Mouse (Mus musculus): ENCODE results near the gene Hoxd11. TPM values are rescaled to one million over a fixed set of nuclear protein-coding genes. Genes with fewer than 3 reads are reported as not detected.
A peak's percentile ranks its signal among the peaks of the same experiment; 100 is the strongest.

The Hoxd11 gene
- polyA plus RNA-seq, 1 experiment: 2.8 TPM

DNA sequence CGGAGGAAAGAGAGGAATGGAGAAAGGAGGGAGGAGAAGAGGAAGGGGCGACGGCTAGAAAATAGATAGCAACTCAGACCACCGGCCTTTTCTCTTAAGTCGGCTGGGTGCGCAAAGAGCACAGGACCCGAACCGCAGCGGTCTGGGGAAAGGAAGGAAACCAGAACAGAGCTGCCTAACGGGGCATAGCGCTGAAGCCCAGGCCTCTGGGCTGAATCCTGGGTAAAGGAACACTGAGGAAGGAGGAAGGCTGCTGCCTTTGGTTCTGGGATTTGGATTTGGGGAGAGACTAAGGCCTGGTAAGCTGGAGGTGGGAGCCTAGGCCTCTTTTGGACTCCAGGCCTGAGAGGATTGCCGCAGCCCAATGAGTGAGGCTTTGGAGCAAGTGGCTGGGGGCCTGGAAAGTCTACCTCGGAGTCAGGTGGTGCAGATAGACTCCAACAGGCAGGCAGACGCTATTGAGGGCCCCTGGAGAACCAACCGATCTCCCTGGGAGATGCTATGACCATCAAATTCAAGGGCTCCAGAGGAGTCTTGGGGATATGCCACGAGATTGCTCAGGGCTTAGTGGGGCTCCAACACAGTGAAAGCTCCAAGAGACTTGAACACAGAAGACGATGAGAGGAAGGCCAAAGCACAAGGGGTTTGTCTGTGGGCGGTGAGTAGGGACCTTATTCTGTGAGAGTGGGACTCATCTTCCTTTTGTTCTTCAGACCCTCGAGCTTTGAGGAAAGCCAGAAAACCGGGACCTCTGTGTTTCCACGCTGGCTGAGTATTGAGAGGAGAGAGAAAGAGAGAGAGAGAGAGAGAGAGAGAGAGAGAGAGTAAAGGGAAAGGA is 1.4 kb downstream of the Hoxd11 start:
- H3K27ac ChIP-seq (ENCODE audit: insufficient read depth, low read length): peak overlapping the region; percentile 0; the same call in 1 of the 2 replicates
- no peaks in the 10 kb centered on the region for H3K4me1 ChIP-seq (ENCODE audit: control insufficient read depth, insufficient read depth, low read length)
- H3K4me3 ChIP-seq (ENCODE audit: insufficient read depth, low read length): peak overlapping the region; percentile 24
- TF ChIP-seq POLR2A (IDR thresholded peaks at IDR 0.05; ENCODE audit: low read depth, low read length) (no peak), CTCF (IDR thresholded peaks at IDR 0.05; ENCODE audit: borderline replicate concordance, insufficient read depth, low read length) (no peak)

DNA sequence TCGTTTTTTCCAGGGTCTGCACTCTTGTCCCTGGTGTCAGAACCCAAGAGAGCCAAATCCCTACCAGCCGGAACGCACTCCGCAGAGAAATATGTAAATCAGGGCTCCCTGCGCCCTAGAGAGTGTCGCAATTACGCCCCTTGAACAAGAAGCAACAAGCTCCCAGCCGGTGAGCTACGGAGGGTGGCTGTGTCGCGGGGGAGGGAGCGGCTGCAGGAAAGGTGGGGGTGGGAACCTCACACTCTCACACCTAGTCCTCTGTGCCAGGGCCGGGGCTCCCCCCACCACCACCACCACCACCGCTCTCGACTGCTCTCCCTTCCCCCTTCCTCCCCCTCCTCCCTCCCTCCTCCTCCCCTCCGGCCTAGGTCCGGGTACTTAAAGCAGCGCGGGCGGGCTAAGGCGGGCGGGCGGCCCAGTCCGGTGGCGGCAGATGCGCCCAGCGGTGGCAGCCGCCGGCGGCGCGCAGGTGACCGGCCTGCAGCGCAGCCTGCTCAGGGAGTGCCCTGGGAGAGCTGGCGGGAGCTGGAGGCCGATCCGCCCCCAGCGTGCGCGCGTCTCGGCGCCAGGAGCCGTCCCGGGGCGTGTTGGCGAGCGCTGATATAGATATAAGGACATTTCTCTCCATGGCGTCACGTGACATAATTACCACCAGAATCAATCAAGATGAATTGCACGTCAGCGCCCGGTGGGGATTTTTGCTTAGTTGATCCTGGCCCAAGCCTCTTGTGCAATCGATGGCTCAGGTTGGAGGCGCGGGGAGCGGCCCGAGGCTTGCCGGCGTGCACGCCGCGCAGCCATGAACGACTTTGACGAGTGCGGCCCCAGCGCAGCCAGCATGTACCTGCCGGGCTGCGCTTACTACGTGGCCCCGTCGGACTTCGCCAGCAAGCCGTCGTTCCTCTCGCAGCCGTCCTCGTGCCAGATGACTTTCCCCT is 2.5 kb downstream of the Hoxd11 start:
- TF ChIP-seq CTCF (IDR thresholded peaks at IDR 0.05; ENCODE audit: borderline replicate concordance, insufficient read depth, low read length) (no peak), POLR2A (IDR thresholded peaks at IDR 0.05; ENCODE audit: low read depth, low read length) (no peak)
- peak overlapping the region; percentile 0; the same call in 1 of the 2 replicates for H3K27ac ChIP-seq (ENCODE audit: insufficient read depth, low read length)
- H3K4me1 ChIP-seq (ENCODE audit: control insufficient read depth, insufficient read depth, low read length): no peaks in the 10 kb centered on the region
- H3K4me3 ChIP-seq (ENCODE audit: insufficient read depth, low read length): peak overlapping the region; percentile 13

DNA sequence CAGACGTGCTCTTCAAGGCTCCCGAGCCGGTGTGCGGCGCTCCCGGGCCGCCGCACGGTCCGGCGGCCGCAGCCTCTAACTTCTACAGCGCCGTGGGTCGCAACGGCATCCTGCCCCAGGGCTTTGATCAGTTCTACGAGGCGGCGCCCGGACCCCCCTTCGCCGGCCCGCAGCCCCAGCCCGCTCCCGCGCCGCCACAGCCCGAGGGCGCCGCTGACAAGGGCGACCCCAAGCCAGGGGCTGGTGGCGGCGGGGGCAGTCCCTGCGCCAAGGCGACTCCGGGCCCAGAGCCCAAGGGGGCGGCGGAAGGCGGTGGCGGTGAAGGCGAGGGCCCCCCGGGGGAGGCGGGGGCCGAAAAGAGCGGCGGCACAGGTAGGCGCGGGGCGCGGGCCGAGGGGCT is 3.4 kb downstream of the Hoxd11 start:
- TF ChIP-seq POLR2A (IDR thresholded peaks at IDR 0.05; ENCODE audit: low read depth, low read length): no peak
- no peak for TF ChIP-seq CTCF (IDR thresholded peaks at IDR 0.05; ENCODE audit: borderline replicate concordance, insufficient read depth, low read length)
- H3K4me1 ChIP-seq (ENCODE audit: control insufficient read depth, insufficient read depth, low read length): no peaks in the 10 kb centered on the region
- peak overlapping the region; percentile 8; the same call in 1 of the 2 replicates for H3K4me3 ChIP-seq (ENCODE audit: insufficient read depth, low read length)
- no peak overlapping the region for H3K27ac ChIP-seq (ENCODE audit: insufficient read depth, low read length)

DNA sequence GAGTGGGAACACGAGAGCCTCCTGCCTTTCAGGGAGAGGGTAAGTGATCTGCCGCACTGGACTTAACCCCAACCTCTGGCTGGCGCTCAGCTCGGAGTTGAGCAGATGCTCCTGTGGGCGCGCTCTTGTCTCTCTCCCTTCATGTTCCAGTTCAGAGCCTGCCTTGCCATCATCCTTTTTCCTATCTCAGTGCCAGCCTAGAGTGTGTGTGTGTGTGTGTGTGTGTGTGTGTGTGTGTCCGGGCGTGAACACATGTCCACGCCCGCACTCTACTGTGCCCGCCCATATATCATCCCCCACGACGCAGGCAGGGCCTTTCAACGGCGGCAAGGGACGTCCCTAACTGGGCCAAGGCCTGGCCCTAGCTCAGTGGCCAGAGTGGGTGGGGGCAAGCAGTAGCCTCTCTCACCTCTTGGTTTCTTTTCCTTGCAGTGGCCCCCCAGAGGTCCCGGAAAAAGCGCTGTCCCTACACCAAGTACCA is 4.2 kb downstream of the Hoxd11 start:
- 0 out of 2 replicates have a peak, but pooled peaks have one; percentile 11 for TF ChIP-seq POLR2A (IDR thresholded peaks at IDR 0.05; ENCODE audit: low read depth, low read length)
- no peak for TF ChIP-seq CTCF (IDR thresholded peaks at IDR 0.05; ENCODE audit: borderline replicate concordance, insufficient read depth, low read length)
- Histone ChIP-seq H3K27ac (ENCODE audit: insufficient read depth, low read length) (no peak overlapping the region), H3K4me3 (ENCODE audit: insufficient read depth, low read length) (peak overlapping the region; percentile 9; the same call in 1 of the 2 replicates)

DNA sequence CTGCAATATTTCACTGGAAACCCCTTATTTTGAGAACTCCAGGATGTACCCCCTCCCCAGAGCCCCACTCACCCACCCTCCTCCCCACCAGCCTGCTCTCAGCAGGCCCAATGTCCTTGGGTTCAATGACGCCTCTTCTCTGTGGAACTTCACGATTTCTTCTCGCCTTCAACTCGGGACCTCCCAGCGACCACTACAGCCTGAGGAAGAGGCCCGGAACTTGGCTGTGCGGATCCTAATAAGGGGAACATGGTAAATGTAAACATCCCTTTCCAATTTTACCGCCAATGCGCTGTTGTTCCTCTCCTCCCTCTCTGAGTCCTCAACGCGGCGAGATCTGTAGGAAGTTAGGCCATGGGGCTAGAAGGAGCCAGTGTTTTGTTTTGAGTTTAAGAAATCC is 4.7 kb downstream of the Hoxd11 start:
- TF ChIP-seq POLR2A (IDR thresholded peaks at IDR 0.05; ENCODE audit: low read depth, low read length) (no peak), CTCF (IDR thresholded peaks at IDR 0.05; ENCODE audit: borderline replicate concordance, insufficient read depth, low read length) (no peak)
- Histone ChIP-seq H3K4me3 (ENCODE audit: insufficient read depth, low read length) (peak overlapping the region; percentile 9; the same call in 1 of the 2 replicates), H3K27ac (ENCODE audit: insufficient read depth, low read length) (no peak overlapping the region), H3K4me1 (ENCODE audit: control insufficient read depth, insufficient read depth, low read length) (no peaks in the 10 kb centered on the region)

More for the DNA sequence above, 4.2 kb downstream of the Hoxd11 start:
- H3K4me1 ChIP-seq (ENCODE audit: control insufficient read depth, insufficient read depth, low read length): no peaks in the 10 kb centered on the region

GRCm38 (mm10) chr2:74685059-74685603 is 5.8 kb downstream of the Hoxd11 start:
- no peak overlapping the region for H3K27ac ChIP-seq (ENCODE audit: insufficient read depth, low read length)

DNA sequence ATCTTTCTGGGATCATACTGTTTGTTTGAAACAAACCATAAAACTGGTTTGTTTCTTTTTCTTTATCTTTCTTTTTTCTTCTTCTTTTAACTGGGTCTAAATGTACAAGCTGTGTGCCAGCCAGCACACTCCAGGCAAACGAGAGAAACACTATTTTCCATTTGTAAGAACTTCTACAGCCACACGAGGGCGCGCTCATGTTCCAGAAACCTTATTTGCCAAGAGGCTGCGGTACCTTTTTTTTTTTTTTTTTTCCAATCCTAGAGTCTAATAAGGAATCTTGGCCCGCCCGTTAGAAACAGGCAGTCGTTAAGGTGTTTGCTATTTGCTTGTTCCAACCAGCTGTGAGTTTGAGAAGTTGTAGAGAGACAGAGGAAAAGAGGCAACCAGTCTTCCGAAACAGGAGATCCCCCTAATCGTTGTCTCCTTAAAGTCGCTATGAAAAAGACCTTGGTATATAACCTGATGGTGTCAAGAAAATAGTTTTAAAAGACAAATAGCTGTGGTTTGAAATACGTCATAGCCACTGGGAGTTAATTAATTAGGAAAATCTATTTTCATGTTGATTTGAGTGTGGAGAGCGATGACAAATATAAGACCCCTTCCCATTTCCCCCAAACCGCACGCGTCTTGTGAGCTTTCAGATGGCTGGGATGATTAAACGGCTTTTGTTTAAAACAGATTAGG is 7.1 kb downstream of the Hoxd11 start:
- 0 out of 2 replicates have a peak, but pooled peaks have one; percentile 20 for TF ChIP-seq CTCF (IDR thresholded peaks at IDR 0.05; ENCODE audit: borderline replicate concordance, insufficient read depth, low read length)
- no peak for TF ChIP-seq POLR2A (IDR thresholded peaks at IDR 0.05; ENCODE audit: low read depth, low read length)
- H3K27ac ChIP-seq (ENCODE audit: insufficient read depth, low read length): peak overlapping the region; percentile 35; the same call in 1 of the 2 replicates
- no peaks in the 10 kb centered on the region for H3K4me1 ChIP-seq (ENCODE audit: control insufficient read depth, insufficient read depth, low read length)
- peak overlapping the region; percentile 28; the same call in 1 of the 2 replicates for H3K4me3 ChIP-seq (ENCODE audit: insufficient read depth, low read length)

More at GRCm38 (mm10) chr2:74685059-74685603, 5.8 kb downstream of the Hoxd11 start:
- H3K4me1 ChIP-seq (ENCODE audit: control insufficient read depth, insufficient read depth, low read length): no peaks in the 10 kb centered on the region
- TF ChIP-seq CTCF (IDR thresholded peaks at IDR 0.05; ENCODE audit: borderline replicate concordance, insufficient read depth, low read length) (no peak), POLR2A (IDR thresholded peaks at IDR 0.05; ENCODE audit: low read depth, low read length) (no peak)
- no peak overlapping the region for H3K4me3 ChIP-seq (ENCODE audit: insufficient read depth, low read length)

- Histone ChIP-seq H3K27ac (ENCODE audit: insufficient read depth, low read length) (peak overlapping the region; percentile 35), H3K4me1 (ENCODE audit: control insufficient read depth, insufficient read depth, low read length) (no peaks in the 10 kb centered on the region), H3K4me3 (ENCODE audit: insufficient read depth, low read length) (peak overlapping the region; percentile 28)
- TF ChIP-seq POLR2A (IDR thresholded peaks at IDR 0.05; ENCODE audit: low read depth, low read length): no peak
- TF ChIP-seq CTCF (IDR thresholded peaks at IDR 0.05; ENCODE audit: borderline replicate concordance, insufficient read depth, low read length): no peak
Observed at GRCm38 (mm10) chr2:74686988-74687697, 7.8 kb downstream of the Hoxd11 start.
